Mouse (Mus musculus) adrenal gland, postnatal 25 days (tissue): ENCODE measurements around the gene Ly86. TPM values are rescaled to one million over a fixed set of nuclear protein-coding genes. Genes with fewer than 3 reads are reported as not detected.
A peak's percentile ranks its signal among the peaks of the same experiment; 100 is the strongest.

ENCODE experiments used
- DNase-seq: peaks from one replicate; pipeline ENCODE4 v3.0.0; 2021; ENCODE audit warnings: mixed read lengths
- total RNA-seq: library from RNA; stranded (reverse); gene quantifications from 2 replicates; pipeline ENCODE4 v1.2.3, GENCODE M21; 2021

Ly86 gene
- total RNA-seq, 1 experiment from 2014 or later = 2.7 TPM

GRCm38 (mm10) chr13:37459022-37459421 is 114.0 kb downstream of the Ly86 start:
- no peak for DNase-seq

GRCm38 (mm10) chr13:37459957-37460930 is 115.2 kb downstream of the Ly86 start:
- peak; percentile 49 for DNase-seq

GRCm38 (mm10) chr13:37462049-37462702 is 117.2 kb downstream of the Ly86 start:
- peak; percentile 63 for DNase-seq

GRCm38 (mm10) chr13:37465710-37466109 is 120.7 kb downstream of the Ly86 start:
- no peak for DNase-seq

- DNase-seq = peak; percentile 73
Measured at GRCm38 (mm10) chr13:37467795-37468194, 122.8 kb downstream of the Ly86 start.
